Mouse (Mus musculus): ENCODE measurements around the gene Cnp. TPM values are rescaled to one million over a fixed set of nuclear protein-coding genes. Genes with fewer than 3 reads are reported as not detected.
A peak's percentile ranks its signal among the peaks of the same experiment; 100 is the strongest.
"Not testable (repeated sequence)": the region's sequence is repeated elsewhere in the genome, so short reads cannot be mapped to it uniquely, and the experiment has no call there.

The Cnp gene
- polyA plus RNA-seq, 1 experiment from 2014 or later, result 18.1 TPM

DNA sequence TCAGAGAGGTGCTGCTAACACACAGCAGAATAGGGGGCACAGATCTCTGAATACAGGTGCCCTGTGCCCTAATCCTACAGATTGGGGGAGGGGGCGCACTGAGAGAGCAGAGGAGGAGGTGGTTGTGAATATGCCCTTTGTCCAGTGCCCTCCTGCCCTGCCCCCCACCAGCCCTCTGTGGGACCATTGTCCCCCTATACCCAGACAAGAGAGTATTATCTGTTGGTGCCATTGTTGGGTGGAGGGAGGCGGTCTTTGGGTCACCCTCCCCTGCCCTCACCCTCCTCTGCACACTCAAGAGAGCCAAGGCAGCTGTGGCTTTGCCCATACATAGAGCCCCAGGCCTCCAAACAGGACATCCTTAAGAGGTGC lies 766 bp downstream of the Cnp start:
- ATAC-seq (ENCODE audit: extremely low read depth, insufficient number of reproducible peaks, low FRiP score, low TSS enrichment), result no peak
- WGBS, result 45% methylated on average over 2 of the region's 2 CpGs

DNA sequence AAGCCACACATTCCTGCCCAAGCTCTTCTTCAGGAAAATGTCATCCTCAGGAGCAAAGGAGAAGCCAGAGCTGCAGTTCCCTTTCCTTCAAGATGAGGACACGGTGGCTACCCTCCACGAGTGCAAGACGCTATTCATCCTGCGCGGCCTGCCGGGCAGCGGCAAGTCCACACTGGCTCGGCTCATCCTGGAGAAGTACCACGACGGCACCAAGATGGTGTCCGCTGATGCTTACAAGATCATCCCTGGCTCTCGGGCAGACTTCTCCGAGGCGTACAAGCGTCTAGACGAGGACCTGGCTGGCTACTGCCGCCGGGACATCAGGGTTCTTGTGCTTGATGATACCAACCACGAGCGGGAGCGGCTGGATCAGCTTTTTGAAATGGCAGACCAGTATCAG lies 1.6 kb downstream of the Cnp start:
- no peak for ATAC-seq (ENCODE audit: extremely low read depth, insufficient number of reproducible peaks, low FRiP score, low TSS enrichment)
- Histone ChIP-seq H3K36me3 (peaks cover 34% of the 10 kb centered on the region), H3K4me1 (peaks cover 19% of the 10 kb centered on the region), H3K9ac (no peak overlapping the region), H3K27me3 (replicated peaks) (peaks cover 16% of the 10 kb centered on the region; the same call in 1 of the 2 replicates), H3K4me2 (peak overlapping the region; percentile 76; the same call in 1 of the 2 replicates), H3K27ac (replicated peaks) (no peak overlapping the region), H3K9me3 (no peaks in the 10 kb centered on the region), H3K4me3 (no peak overlapping the region)
- WGBS, result 63% methylated on average over 21 of the region's 21 CpGs

More for the DNA sequence above, 766 bp downstream of the Cnp start:
- H3K4me2 ChIP-seq, result peak overlapping the region; percentile 76
- no peaks in the 10 kb centered on the region for H3K9me3 ChIP-seq
- H3K4me1 ChIP-seq, result peaks cover 26% of the 10 kb centered on the region
- peak overlapping the region; percentile 71 for H3K4me3 ChIP-seq
- peak overlapping the region; percentile 59; the same call in 1 of the 2 replicates for H3K27ac ChIP-seq (replicated peaks)
- H3K9ac ChIP-seq, result peak overlapping the region; percentile 85
- H3K36me3 ChIP-seq, result peaks cover 26% of the 10 kb centered on the region
- H3K27me3 ChIP-seq (replicated peaks), result peaks cover 22% of the 10 kb centered on the region; the same call in 1 of the 2 replicates

DNA sequence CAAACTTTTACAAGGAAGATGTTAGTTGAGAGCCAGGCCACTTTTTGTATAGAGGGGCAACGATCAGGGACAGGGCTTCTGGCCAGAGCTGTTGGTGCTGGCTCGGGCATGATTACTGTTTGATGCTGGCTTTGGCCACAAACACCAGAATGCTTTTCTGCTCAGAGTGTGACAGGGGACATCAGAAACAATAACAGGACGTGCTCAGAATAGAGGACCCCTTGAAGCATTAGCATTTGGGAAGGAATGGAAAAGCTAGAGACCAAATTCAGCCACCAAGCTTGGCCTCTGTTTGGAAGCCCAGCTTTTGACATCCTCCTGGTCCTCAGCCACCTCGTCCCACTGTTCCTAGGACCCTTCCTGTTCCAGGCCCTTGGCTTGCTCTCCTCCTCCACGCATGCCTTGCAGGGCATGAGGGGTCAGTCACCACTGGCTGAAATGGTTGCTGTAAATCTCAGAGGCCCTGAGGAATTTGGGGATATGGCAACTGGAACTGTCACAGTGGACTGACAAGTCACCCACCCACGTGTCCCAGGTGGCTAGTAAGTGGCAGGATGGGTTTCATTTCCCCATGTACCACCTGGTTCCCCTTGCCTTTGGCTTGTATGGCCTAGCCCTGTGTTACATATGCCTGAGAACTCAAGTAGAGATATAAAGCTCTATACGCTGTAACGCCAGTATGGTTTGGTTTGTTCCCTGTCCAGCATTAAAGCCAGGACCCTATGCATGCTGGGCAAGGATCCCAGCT lies 3.3 kb downstream of the Cnp start:
- Histone ChIP-seq H3K36me3 (peaks cover 52% of the 10 kb centered on the region), H3K9ac (peak overlapping the region; percentile 12; the same call in 1 of the 2 replicates), H3K27me3 (replicated peaks) (no peaks in the 10 kb centered on the region), H3K4me1 (peaks cover 25% of the 10 kb centered on the region), H3K4me3 (no peak overlapping the region), H3K9me3 (no peaks in the 10 kb centered on the region), H3K27ac (replicated peaks) (no peak overlapping the region), H3K4me2 (no peak overlapping the region)
- no peak for ATAC-seq (ENCODE audit: extremely low read depth, insufficient number of reproducible peaks, low FRiP score, low TSS enrichment)
- 77% methylated on average over 8 of the region's 8 CpGs for WGBS

DNA sequence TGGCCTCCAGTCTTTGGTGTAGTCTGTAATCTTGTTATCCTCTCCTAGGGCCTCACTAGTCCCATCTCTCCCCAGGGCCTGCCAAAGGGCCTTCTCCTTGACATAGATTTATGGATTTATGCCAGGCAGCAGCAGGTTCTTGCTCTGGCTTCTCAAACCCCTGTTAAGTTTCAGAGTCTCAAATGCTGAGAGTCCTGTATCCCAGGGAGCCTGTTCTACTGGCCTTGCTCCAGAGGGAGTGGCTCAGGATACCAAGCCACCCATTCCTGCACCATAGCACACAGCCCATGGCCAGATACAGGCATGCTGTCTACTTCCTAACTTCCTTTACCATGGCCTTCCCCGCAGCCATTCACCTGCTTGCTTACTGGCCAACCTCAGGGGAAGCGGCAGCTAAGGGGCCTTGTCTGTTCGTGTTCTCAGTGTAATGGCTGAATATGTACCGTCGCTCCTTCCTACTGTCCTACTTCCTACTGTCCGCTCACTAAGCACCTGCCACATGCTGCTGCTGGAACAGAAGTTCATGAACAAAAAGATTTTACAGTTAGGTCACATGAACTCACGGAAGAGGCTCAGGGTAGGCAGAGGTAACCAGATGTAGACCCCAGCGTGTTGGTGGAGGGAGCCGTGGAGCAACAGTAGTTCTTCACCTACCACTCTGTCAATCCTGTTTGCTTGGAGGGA lies 4.6 kb downstream of the Cnp start:
- Histone ChIP-seq H3K36me3 (peaks cover 64% of the 10 kb centered on the region), H3K9me3 (no peaks in the 10 kb centered on the region), H3K9ac (no peak overlapping the region), H3K4me1 (peaks cover 25% of the 10 kb centered on the region), H3K4me3 (no peak overlapping the region), H3K27me3 (replicated peaks) (no peaks in the 10 kb centered on the region), H3K4me2 (no peak overlapping the region), H3K27ac (replicated peaks) (no peak overlapping the region)
- 90% methylated on average over 9 of the region's 9 CpGs for WGBS
- ATAC-seq (ENCODE audit: extremely low read depth, insufficient number of reproducible peaks, low FRiP score, low TSS enrichment), result no peak

DNA sequence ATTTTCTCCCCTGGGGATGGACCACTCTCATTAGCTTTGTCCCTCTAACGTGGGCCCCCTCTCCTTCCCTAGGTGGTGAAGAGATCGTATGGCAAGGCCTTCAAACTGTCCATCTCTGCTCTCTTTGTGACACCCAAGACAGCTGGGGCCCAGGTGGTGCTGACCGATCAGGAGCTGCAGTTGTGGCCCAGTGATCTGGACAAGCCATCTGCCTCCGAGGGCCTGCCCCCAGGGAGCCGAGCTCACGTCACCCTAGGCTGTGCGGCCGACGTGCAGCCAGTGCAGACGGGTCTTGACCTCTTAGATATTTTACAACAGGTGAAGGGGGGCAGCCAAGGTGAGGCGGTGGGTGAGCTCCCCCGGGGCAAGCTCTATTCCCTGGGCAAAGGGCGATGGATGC lies 5.6 kb downstream of the Cnp start:
- no peak for ATAC-seq (ENCODE audit: extremely low read depth, insufficient number of reproducible peaks, low FRiP score, low TSS enrichment)
- Histone ChIP-seq H3K4me1 (peaks cover 24% of the 10 kb centered on the region), H3K9me3 (no peaks in the 10 kb centered on the region), H3K9ac (no peak overlapping the region), H3K27ac (replicated peaks) (no peak overlapping the region), H3K36me3 (peaks cover 74% of the 10 kb centered on the region), H3K4me3 (no peak overlapping the region), H3K4me2 (no peak overlapping the region), H3K27me3 (replicated peaks) (no peaks in the 10 kb centered on the region)
- WGBS, result 91% methylated on average over 13 of the region's 13 CpGs

DNA sequence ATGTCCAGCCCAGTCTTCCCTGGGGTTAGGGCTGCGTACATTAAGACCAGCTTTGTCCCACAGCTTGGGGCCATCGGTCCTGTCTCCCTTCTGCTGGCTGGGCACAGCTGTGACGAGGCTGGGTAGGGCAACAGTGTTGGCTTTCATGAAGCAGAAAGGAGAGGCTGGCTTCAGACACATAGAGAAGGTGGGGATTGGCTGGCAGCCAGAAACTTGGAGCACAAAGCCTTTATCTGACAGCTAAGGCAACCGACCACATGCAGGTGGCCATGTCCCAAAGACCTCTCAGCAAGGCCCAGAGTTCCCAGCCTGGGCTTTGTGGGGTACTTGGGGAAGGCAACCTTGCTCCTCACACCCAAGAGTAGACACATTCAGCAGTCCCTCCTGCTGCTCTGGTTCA lies 7.1 kb downstream of the Cnp start:
- Histone ChIP-seq H3K9ac (peak overlapping the region; percentile 34; the same call in 1 of the 2 replicates), H3K4me2 (no peak overlapping the region), H3K36me3 (peaks cover 89% of the 10 kb centered on the region), H3K27ac (replicated peaks) (peak overlapping the region; percentile 55), H3K27me3 (replicated peaks) (no peaks in the 10 kb centered on the region), H3K4me3 (no peak overlapping the region), H3K9me3 (no peaks in the 10 kb centered on the region), H3K4me1 (peaks cover 12% of the 10 kb centered on the region)
- ATAC-seq (ENCODE audit: extremely low read depth, insufficient number of reproducible peaks, low FRiP score, low TSS enrichment), result no peak
- WGBS, result 51% methylated on average over 4 of the region's 4 CpGs

DNA sequence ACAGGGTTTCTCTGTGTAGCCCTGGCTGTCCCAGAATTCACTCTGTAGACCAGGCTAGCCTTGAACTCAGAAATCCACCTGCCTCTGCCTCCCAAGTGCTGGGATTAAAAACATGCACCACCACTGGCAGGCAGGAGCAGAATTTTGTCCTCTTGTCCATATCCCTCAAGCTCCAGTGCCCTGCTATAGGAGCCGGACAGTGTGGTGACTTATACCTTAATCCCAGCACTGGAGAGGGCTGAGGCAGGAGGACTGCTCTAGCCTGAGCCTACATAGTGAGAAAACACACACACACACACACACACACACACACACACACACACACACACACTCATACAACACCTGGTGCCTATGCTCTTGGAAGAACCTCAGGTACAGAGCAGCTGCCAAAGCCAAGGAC lies 7.7 kb downstream of the Cnp start:
- not testable (repeated sequence) for H3K9ac ChIP-seq; H3K9me3 ChIP-seq; H3K4me2 ChIP-seq; H3K4me3 ChIP-seq; H3K27me3 ChIP-seq (replicated peaks); ATAC-seq (ENCODE audit: extremely low read depth, insufficient number of reproducible peaks, low FRiP score, low TSS enrichment)
- H3K4me1 ChIP-seq, result peaks cover 12% of the 10 kb centered on the region
- 83% methylated on average over 1 of the region's 1 CpGs for WGBS
- H3K36me3 ChIP-seq, result peaks cover 96% of the 10 kb centered on the region
- peak overlapping the region; percentile 55 for H3K27ac ChIP-seq (replicated peaks)

DNA sequence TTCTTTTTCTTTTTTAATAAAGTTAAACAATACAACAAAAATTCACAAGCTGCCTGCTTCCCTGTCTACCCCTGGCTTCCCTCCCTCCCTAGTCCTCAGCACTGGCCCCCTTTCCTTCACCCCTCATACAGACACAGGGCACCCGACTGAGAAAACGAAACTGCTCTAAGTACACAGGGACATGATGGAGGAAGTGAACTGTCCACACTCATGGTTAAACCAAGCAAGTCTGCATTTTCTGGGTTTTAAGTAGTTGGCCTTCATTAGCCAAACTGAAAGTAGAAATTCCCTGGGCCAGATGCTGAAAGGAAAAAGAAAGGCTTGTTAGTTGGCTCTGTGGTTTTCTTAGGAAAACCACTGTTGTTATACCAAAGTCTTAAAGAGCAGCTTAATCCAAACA lies 8.1 kb downstream of the Cnp start:
- no peak for ATAC-seq (ENCODE audit: extremely low read depth, insufficient number of reproducible peaks, low FRiP score, low TSS enrichment)
- Histone ChIP-seq H3K9me3 (no peaks in the 10 kb centered on the region), H3K27me3 (replicated peaks) (no peaks in the 10 kb centered on the region), H3K4me3 (no peak overlapping the region), H3K4me2 (no peak overlapping the region), H3K9ac (no peak overlapping the region), H3K36me3 (peaks cover 100% of the 10 kb centered on the region), H3K4me1 (peaks cover 12% of the 10 kb centered on the region), H3K27ac (replicated peaks) (no peak overlapping the region)
- WGBS, result 95% methylated on average over 2 of the region's 2 CpGs

DNA sequence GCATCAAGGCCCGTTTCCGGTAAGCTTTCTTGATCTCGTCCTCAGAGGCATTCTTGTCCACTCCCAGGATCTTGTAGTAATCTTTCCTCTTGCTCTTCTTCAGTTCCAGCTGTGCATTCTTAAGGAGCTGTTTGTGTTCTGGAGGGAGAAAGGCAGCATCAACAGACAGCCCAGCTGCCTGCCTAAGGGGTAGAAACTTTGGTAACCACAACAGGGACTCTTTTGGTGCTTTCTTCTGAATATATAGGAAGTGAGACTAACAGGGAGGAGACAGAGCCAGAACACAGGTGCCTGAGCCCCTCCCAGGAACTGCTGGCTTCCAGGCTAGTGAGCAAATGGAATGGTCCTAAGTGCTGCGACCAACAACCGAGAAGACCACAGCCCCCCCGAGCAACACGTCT lies 9.9 kb downstream of the Cnp start:
- Histone ChIP-seq H3K9ac (no peak overlapping the region), H3K4me3 (no peak overlapping the region), H3K36me3 (peaks cover 100% of the 10 kb centered on the region), H3K27ac (replicated peaks) (no peak overlapping the region), H3K4me1 (peaks cover 12% of the 10 kb centered on the region), H3K27me3 (replicated peaks) (no peaks in the 10 kb centered on the region), H3K4me2 (no peak overlapping the region), H3K9me3 (no peaks in the 10 kb centered on the region)
- ATAC-seq (ENCODE audit: extremely low read depth, insufficient number of reproducible peaks, low FRiP score, low TSS enrichment), result no peak
- WGBS, result 85% methylated on average over 7 of the region's 7 CpGs

DNA sequence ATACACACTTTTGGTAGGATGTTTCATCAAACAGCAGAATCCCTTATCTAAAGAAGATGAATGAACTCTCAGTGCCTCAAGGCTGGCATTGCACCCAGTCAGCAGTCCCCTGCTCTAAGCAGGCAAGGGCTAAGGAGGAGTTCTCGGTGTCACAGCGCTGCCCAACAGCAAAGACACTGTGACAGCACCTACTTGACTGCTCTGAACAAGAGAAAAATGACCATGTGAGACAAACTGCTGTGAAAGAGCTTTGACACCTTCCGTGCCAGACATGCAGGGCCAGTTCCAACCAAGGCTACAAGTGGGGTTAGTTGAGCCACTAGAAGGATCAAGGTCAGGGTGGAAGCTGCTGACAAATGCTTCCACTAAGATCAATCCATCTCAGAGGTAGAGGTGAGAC lies 10.4 kb downstream of the Cnp start:
- Histone ChIP-seq H3K9me3 (no peaks in the 10 kb centered on the region), H3K36me3 (peaks cover 100% of the 10 kb centered on the region), H3K4me2 (no peak overlapping the region), H3K9ac (no peak overlapping the region), H3K27ac (replicated peaks) (no peak overlapping the region), H3K4me1 (peaks cover 12% of the 10 kb centered on the region), H3K4me3 (no peak overlapping the region), H3K27me3 (replicated peaks) (no peaks in the 10 kb centered on the region)
- 82% methylated on average over 3 of the region's 3 CpGs for WGBS
- no peak for ATAC-seq (ENCODE audit: extremely low read depth, insufficient number of reproducible peaks, low FRiP score, low TSS enrichment)

DNA sequence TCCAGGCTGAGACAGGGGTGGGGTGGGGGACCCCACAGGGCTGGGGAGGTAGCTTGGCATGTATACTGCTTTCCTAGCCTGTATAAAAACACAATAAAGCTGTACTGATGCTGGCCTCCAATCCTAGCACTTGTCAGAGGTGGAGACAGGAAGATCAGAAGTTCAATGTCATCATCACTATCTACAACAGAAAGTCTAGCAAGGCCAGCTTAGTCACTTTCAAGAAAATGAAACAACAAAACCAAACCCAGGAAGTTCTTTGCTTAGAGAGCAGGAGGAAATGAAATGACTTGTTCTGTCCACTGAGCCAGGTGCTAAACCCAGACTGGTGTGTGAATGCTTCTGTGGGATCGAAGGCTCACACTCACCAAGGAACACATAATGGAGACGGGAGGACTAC lies 13.8 kb downstream of the Cnp start:
- no peak overlapping the region for H3K4me3 ChIP-seq
- no peak for ATAC-seq (ENCODE audit: extremely low read depth, insufficient number of reproducible peaks, low FRiP score, low TSS enrichment)
- peaks cover 100% of the 10 kb centered on the region for H3K36me3 ChIP-seq
- H3K9ac ChIP-seq, result no peak overlapping the region
- 86% methylated on average over 2 of the region's 2 CpGs for WGBS
- no peaks in the 10 kb centered on the region for H3K27me3 ChIP-seq (replicated peaks)
- H3K4me1 ChIP-seq, result no peaks in the 10 kb centered on the region
- no peak overlapping the region for H3K27ac ChIP-seq (replicated peaks)
- H3K9me3 ChIP-seq, result no peaks in the 10 kb centered on the region
- H3K4me2 ChIP-seq, result no peak overlapping the region

All from heart, embryonic 13.5 days (tissue).